Mouse (Mus musculus) bone marrow, adult 2 months (tissue): Measurements from ENCODE around the gene Atg4d.
A peak's percentile ranks its signal among the peaks of the same experiment; 100 is the strongest.

Experiments used
- CTCF ChIP-seq: fragments of 200-500 bp; IDR thresholded peaks from 2 replicates; pipeline ENCODE4 v1.5.1; 2011; ENCODE audit warnings: low read length, control low read depth; ENCODE audit not compliant: control insufficient read depth, insufficient read depth
- POLR2A ChIP-seq: fragments of 200-500 bp; IDR thresholded peaks from 2 replicates; pipeline ENCODE4 v1.6.1; 2011; ENCODE audit warnings: low read depth, mild to moderate bottlenecking, control low read depth, low read length, borderline replicate concordance; ENCODE audit not compliant: control insufficient read depth

DNA sequence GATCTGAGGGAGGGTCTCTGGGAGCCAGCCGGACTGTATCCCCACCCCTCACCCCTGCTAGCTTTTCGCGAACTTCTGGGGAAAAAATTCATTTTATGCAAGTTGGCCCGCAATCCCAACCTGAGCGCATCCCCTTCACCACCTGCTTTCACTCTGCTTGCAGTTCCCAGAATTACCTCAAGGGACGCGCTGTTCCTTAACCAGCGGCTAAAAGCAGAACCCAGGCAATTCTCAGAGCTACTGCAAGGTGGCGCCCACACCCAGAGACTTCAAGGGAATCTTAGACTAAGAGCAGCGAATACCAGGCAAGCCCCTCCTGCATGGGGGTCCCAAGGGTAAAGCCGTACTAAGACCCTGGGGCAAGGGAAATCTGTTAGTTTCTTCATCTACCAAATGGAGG lies 23.8 kb upstream of the Atg4d start:
- TF ChIP-seq CTCF: peak; percentile 96
- TF ChIP-seq POLR2A: no peak
